Comparison of ENCODE assay signal across 8 mouse cellular contexts in genomic region chr17:25828712-25829557, GRCm38 (mm10). TPM values are rescaled to one million over a fixed set of nuclear protein-coding genes. Genes with fewer than 3 reads are reported as not detected.
A peak's percentile ranks its signal among the peaks of the same experiment; 100 is the strongest.
DNase-seq lines count a peak whose midpoint lies in the region; ATAC-seq and TF ChIP-seq lines count a peak whose summit lies in the region.

Gene Jmjd8 (plus strand): TSS chr17:25828867.

- peaks cover 21% of the 10 kb centered on the region for H3K36me3 ChIP-seq in hindbrain, embryonic 16.5 days (ENCODE audit: control insufficient read depth, insufficient read depth, low read length)

- H3K27me3 ChIP-seq in hindbrain, embryonic 16.5 days (replicated peaks; ENCODE audit: control insufficient read depth, insufficient read depth, low read length), result no peaks in the 10 kb centered on the region

- H3K4me1 ChIP-seq in hindbrain, embryonic 16.5 days (ENCODE audit: control insufficient read depth, insufficient read depth, low read depth, low read length), result peaks cover 63% of the 10 kb centered on the region

- no peaks in the 10 kb centered on the region for H3K9me3 ChIP-seq in hindbrain, embryonic 16.5 days (ENCODE audit: control insufficient read depth, low read length)

- H3K4me3 ChIP-seq in gastrocnemius, adult 2 months, result peak within 1 kb of the TSS; percentile 71
- peak within 1 kb of the TSS; percentile 63 for H3K4me3 ChIP-seq in hindbrain, embryonic 16.5 days (ENCODE audit: low read length)
- peak within 1 kb of the TSS; percentile 67 for H3K4me3 ChIP-seq in left cerebral cortex, adult 2 months

- ATAC-seq in hindbrain, embryonic 16.5 days, result peak; percentile 62
- peak; percentile 34 for ATAC-seq in megakaryocyte, adult 5-6 weeks (ENCODE audit: poor library complexity, severe bottlenecking)

- peak within 1 kb of the TSS; percentile 69 for H3K4me2 ChIP-seq in hindbrain, embryonic 16.5 days (ENCODE audit: low read length)

- TF ChIP-seq CTCF in gastrocnemius, adult 2 months (IDR thresholded peaks at IDR 0.05), result peak; percentile 45
- peak; percentile 51 for TF ChIP-seq CTCF in left cerebral cortex, adult 2 months (IDR thresholded peaks at IDR 0.05)

- peak within 1 kb of the TSS; percentile 83 for H3K27ac ChIP-seq in gastrocnemius, adult 2 months
- peak within 1 kb of the TSS; percentile 92 for H3K27ac ChIP-seq in hindbrain, embryonic 16.5 days (ENCODE audit: low read depth, low read length)
- H3K27ac ChIP-seq in left cerebral cortex, adult 2 months, result peak within 1 kb of the TSS; percentile 95

- H3K9ac ChIP-seq in hindbrain, embryonic 16.5 days (ENCODE audit: low read depth, low read length), result peak within 1 kb of the TSS; percentile 81

- WGBS in hindbrain, embryonic 16.5 days, result 1% methylated on average over 32 of the region's 32 CpGs

- DNase-seq in adrenal gland, adult (ENCODE audit: inconsistent age in 2 of 2, low spot score in 1 of 2), result peak; percentile 82 to 95
- peak; percentile 68 to 77 for DNase-seq in cerebellum, postnatal 4 days (ENCODE audit: low spot score in 2 of 2)
- DNase-seq in gastrocnemius, adult 2 months, result peak; percentile 84
- DNase-seq in left cerebral cortex, adult 2 months (ENCODE audit: extremely low spot score in 1 of 2, low spot score in 2 of 2), result peak; percentile 82 to 85
- peak; percentile 86 for DNase-seq in right cerebral cortex, postnatal 14 days
- DNase-seq in urinary bladder, postnatal 4 days (ENCODE audit: low spot score in 2 of 2), result peak; percentile 62 to 77

- intact Hi-C loops in gastrocnemius, adult 2 months (cut with DNase I), result no loop called here
- intact Hi-C loops in left cerebral cortex, adult 2 months (cut with DNase I), result no loop called here

RNA-seq across cellular contexts. Expression of gene Jmjd8, which starts in this region (rescaled TPM):
- total RNA-seq in gastrocnemius, adult 2 months (2021), result 10 to 100 TPM; 11.5 to 13.0 TPM
- polyA plus RNA-seq in hindbrain, embryonic 16.5 days (2015; fragmentation: Nextera tagmentation; extraction: Ambion mirVana), result 51.0 and 55.4 TPM in 2 replicates
- 10 to 100 TPM; 55.1 to 55.6 TPM for total RNA-seq in left cerebral cortex, adult 2 months (2021)
- 6.0 and 7.7 TPM in 2 replicates for total RNA-seq in megakaryocyte, adult 5-6 weeks (2015)
- 10.6 and 14.4 TPM in 2 replicates for total RNA-seq in megakaryocyte, adult 5-6 weeks (2017)

Comparison
In these comparisons a context has a peak if more than half of its experiments do, and no peak if none do; other contexts are left out.
1. Peak in every context shown above with its lines: DNase-seq, ATAC-seq, H3K4me3 ChIP-seq and H3K27ac ChIP-seq.